29 mouse cellular contexts compared by ENCODE assay signal in genomic region chr6:52899574-52900245, GRCm38 (mm10).
DNase-seq lines count a peak whose midpoint lies in the region; ATAC-seq lines count a peak whose summit lies in the region.
"Had no signal": no experiment of that assay in that cellular context is flagged by ENCODE, and none has a peak within 500 bp of the region (broad histone marks: within the 10 kb centered on the region; RNA-seq: fewer than 3 reads in every experiment).

No protein-coding gene starts in this region.

- peak; percentile 95 for ATAC-seq in liver, embryonic 15.5 days (ENCODE audit: insufficient read depth)
- ATAC-seq: forebrain, postnatal 0 days; hindbrain, embryonic 16.5 days; midbrain, embryonic 16.5 days had no signal

- H3K27ac ChIP-seq in liver, embryonic 15.5 days (replicated peaks), result peak overlapping the region; percentile 86
- no peak overlapping the region for H3K27ac ChIP-seq in forebrain, embryonic 10.5 days
- H3K27ac ChIP-seq: forebrain, embryonic 12.5 days; heart, embryonic 10.5 days; heart, embryonic 15.5 days; layer of hippocampus, adult 2 months; neural tube, embryonic 12.5 days; stomach, embryonic 15.5 days had no signal

- 50% methylated on average over 3 of the region's 3 CpGs for WGBS in liver, embryonic 15.5 days (ENCODE audit: insufficient replicate concordance)
- WGBS in forebrain, embryonic 10.5 days, result 86% methylated on average over 3 of the region's 3 CpGs

- peak overlapping the region; percentile 42 for H3K4me2 ChIP-seq in liver, embryonic 15.5 days
- H3K4me2 ChIP-seq: forebrain, embryonic 12.5 days; heart, embryonic 15.5 days; lung, embryonic 14.5 days; midbrain, embryonic 11.5 days; neural tube, embryonic 12.5 days; stomach, embryonic 15.5 days had no signal

- H3K27me3 ChIP-seq in liver, embryonic 15.5 days, result no peaks in the 10 kb centered on the region
- H3K27me3 ChIP-seq in forebrain, embryonic 10.5 days (ENCODE audit: poor library complexity, severe bottlenecking), result peaks cover 15% of the 10 kb centered on the region
- H3K27me3 ChIP-seq: CH12.LX; heart, embryonic 15.5 days; neural tube, embryonic 12.5 days; stomach, embryonic 15.5 days had no signal

- DNase-seq in spleen, postnatal 10 days (ENCODE audit: low spot score in 2 of 2), result peak; percentile 31 to 51
- no peak for DNase-seq in spleen, adult 12 weeks (ENCODE audit: low spot score)
- DNase-seq in liver (peak; percentile 70), MN1 (ENCODE audit: low spot score) (no peak)
- DNase-seq in gastrocnemius, postnatal 4 days (ENCODE audit: low spot score in 2 of 2), result no peak
- DNase-seq in adrenal gland, postnatal 25 days, result no peak
- no peak for DNase-seq in forebrain, embryonic 10.5 days (ENCODE audit: extremely low spot score, low spot score)
- DNase-seq: adrenal gland, postnatal 10 days; cerebellum, adult 8-10 months; cerebellum, postnatal 36 days; forebrain, postnatal 0 days; gastrocnemius, postnatal 10 days; kidney, adult 2 months; kidney, postnatal 36 days; left cerebral cortex, postnatal 4 days; lung, embryonic 14.5 days; lung, postnatal 14 days; thymus, postnatal 25 days had no signal

- H3K36me3 ChIP-seq in liver, embryonic 15.5 days (replicated peaks), result no peaks in the 10 kb centered on the region
- no peaks in the 10 kb centered on the region for H3K36me3 ChIP-seq in forebrain, embryonic 10.5 days (replicated peaks)
- H3K36me3 ChIP-seq: forebrain, embryonic 12.5 days; heart, embryonic 10.5 days; heart, embryonic 15.5 days; neural tube, embryonic 12.5 days; stomach, embryonic 15.5 days had no signal

- 0 out of 2 replicates have a peak overlapping the region, but pooled peaks have one; percentile 14 for H3K4me3 ChIP-seq in liver, embryonic 15.5 days (replicated peaks)
- H3K4me3 ChIP-seq in forebrain, embryonic 10.5 days, result no peak overlapping the region
- H3K4me3 ChIP-seq: forebrain, embryonic 12.5 days; heart, embryonic 10.5 days; heart, embryonic 15.5 days; layer of hippocampus, adult 2 months; neural tube, embryonic 12.5 days; stomach, embryonic 15.5 days had no signal

- H3K4me1 ChIP-seq in liver, embryonic 15.5 days (replicated peaks), result peaks cover 26% of the 10 kb centered on the region
- H3K4me1 ChIP-seq in forebrain, embryonic 10.5 days, result peaks cover 15% of the 10 kb centered on the region
- H3K4me1 ChIP-seq: stomach, embryonic 15.5 days had no signal

- H3K9ac ChIP-seq in liver, embryonic 15.5 days, result no peak overlapping the region
- H3K9ac ChIP-seq: forebrain, embryonic 12.5 days; forebrain, postnatal 0 days; heart, embryonic 15.5 days; lung, embryonic 14.5 days; neural tube, embryonic 12.5 days; stomach, embryonic 15.5 days had no signal

- H3K9me3 ChIP-seq in liver, embryonic 15.5 days (replicated peaks), result no peaks in the 10 kb centered on the region
- H3K9me3 ChIP-seq in forebrain, embryonic 10.5 days, result no peaks in the 10 kb centered on the region
- H3K9me3 ChIP-seq: forebrain, embryonic 12.5 days; heart, embryonic 10.5 days; heart, embryonic 15.5 days; neural tube, embryonic 12.5 days; stomach, embryonic 15.5 days had no signal

Comparison
In these comparisons a context has a peak if more than half of its experiments do, and no peak if none do; other contexts are left out.
1. DNase-seq: peak in spleen, postnatal 10 days (2 of 2) and liver (single experiment); none in spleen, adult 12 weeks (single experiment), MN1 (single experiment), gastrocnemius, postnatal 4 days (0 of 2), adrenal gland, postnatal 25 days (single experiment) and forebrain, embryonic 10.5 days (single experiment).